Mouse (Mus musculus): ENCODE data around the gene Pex14. TPM values are rescaled to one million over a fixed set of nuclear protein-coding genes. Genes with fewer than 3 reads are reported as not detected.
A peak's percentile ranks its signal among the peaks of the same experiment; 100 is the strongest.

The Pex14 gene
- polyA plus RNA-seq, 1 experiment from 2014 or later: 52.1 TPM

DNA sequence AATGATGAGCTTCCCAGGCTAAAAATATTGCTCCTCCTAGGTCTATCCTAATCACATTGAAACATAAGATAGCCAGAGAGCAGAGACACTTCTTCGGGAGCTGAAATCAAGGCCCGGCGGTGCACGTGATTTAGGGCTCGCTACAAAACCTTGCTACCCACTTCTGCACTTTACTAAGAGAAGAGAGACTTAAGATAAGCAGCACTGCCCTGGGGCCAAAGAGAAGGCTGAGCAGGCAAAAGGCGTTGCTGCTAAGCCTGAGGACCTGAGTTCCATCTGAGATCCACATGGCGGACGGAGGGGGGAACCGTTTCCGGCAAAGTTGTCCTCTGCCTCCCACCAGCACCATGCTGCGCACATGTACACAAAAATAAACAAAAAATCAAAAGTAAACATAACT, 1.1 kb downstream of the Pex14 start:
- Histone ChIP-seq H3K4me3 (replicated peaks) (peak overlapping the region; percentile 100), H3K27ac (no peak overlapping the region), H3K4me2 (replicated peaks) (peak overlapping the region; percentile 91), H3K9me3 (no peaks in the 10 kb centered on the region), H3K36me3 (no peaks in the 10 kb centered on the region), H3K27me3 (replicated peaks) (no peaks in the 10 kb centered on the region), H3K4me1 (replicated peaks) (peaks cover 13% of the 10 kb centered on the region), H3K9ac (peak overlapping the region; percentile 97)
- 14% methylated on average over 11 of the region's 11 CpGs for WGBS
- no peak for ATAC-seq

- Histone ChIP-seq H3K27me3 (replicated peaks) (no peaks in the 10 kb centered on the region), H3K4me1 (replicated peaks) (peaks cover 13% of the 10 kb centered on the region), H3K36me3 (peaks cover 1% of the 10 kb centered on the region; the same call in 1 of the 2 replicates), H3K4me3 (replicated peaks) (peak overlapping the region; percentile 100; the same call in 1 of the 2 replicates), H3K27ac (no peak overlapping the region), H3K9me3 (no peaks in the 10 kb centered on the region), H3K9ac (peak overlapping the region; percentile 97), H3K4me2 (replicated peaks) (peak overlapping the region; percentile 91)
- 84% methylated on average over 3 of the region's 3 CpGs for WGBS
- no peak for ATAC-seq
These were observed 1.7 kb downstream of the Pex14 start for GRCm38 (mm10) chr4:149097956-149098355.

DNA sequence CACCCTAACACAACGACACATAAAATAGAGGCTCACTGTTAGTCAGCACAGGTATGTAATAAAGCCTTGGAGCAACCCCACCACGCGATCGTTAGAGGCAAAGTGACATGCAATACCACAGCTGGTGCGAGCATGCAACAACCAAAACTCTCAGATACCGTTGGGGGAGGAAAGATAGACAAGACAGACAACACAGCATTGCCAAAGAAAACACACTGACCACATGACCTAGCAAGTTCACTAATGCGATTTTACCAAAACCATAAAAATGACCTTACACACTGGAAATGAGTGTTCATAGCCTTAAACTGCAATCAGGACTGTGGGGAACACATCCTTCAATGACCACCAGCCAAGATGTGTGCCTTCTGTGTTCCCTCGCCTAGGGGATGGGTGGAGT, 8.3 kb downstream of the Pex14 start:
- H3K36me3 ChIP-seq: peaks cover 3% of the 10 kb centered on the region; the same call in 1 of the 2 replicates
- 85% methylated on average over 8 of the region's 8 CpGs for WGBS
- no peaks in the 10 kb centered on the region for H3K9me3 ChIP-seq
- no peak for ATAC-seq
- H3K4me2 ChIP-seq (replicated peaks): no peak overlapping the region
- H3K4me1 ChIP-seq (replicated peaks): no peaks in the 10 kb centered on the region
- H3K27ac ChIP-seq: no peak overlapping the region
- H3K4me3 ChIP-seq (replicated peaks): no peak overlapping the region
- no peak overlapping the region for H3K9ac ChIP-seq
- H3K27me3 ChIP-seq (replicated peaks): no peaks in the 10 kb centered on the region

- H3K9ac ChIP-seq: no peak overlapping the region
- ATAC-seq: no peak
- H3K36me3 ChIP-seq: no peaks in the 10 kb centered on the region
- no peak overlapping the region for H3K4me3 ChIP-seq (replicated peaks)
- H3K4me1 ChIP-seq (replicated peaks): peaks cover 6% of the 10 kb centered on the region; the same call in 1 of the 2 replicates
- H3K27ac ChIP-seq: no peak overlapping the region
- no peaks in the 10 kb centered on the region for H3K27me3 ChIP-seq (replicated peaks)
- 74% methylated on average over 5 of the region's 5 CpGs for WGBS
- no peak overlapping the region for H3K4me2 ChIP-seq (replicated peaks)
- H3K9me3 ChIP-seq: no peaks in the 10 kb centered on the region
These were observed 14.3 kb downstream of the Pex14 start for GRCm38 (mm10) chr4:149085381-149085780.

GRCm38 (mm10) chr4:149081528-149081927, 18.1 kb downstream of the Pex14 start:
- Histone ChIP-seq H3K36me3 (no peaks in the 10 kb centered on the region), H3K9ac (no peak overlapping the region), H3K27me3 (replicated peaks) (no peaks in the 10 kb centered on the region), H3K9me3 (no peaks in the 10 kb centered on the region), H3K4me1 (replicated peaks) (peaks cover 8% of the 10 kb centered on the region; the same call in 1 of the 2 replicates), H3K27ac (no peak overlapping the region), H3K4me2 (replicated peaks) (no peak overlapping the region), H3K4me3 (replicated peaks) (no peak overlapping the region)
- 69% methylated on average over 17 of the region's 17 CpGs for WGBS
- ATAC-seq: peak; percentile 69

DNA sequence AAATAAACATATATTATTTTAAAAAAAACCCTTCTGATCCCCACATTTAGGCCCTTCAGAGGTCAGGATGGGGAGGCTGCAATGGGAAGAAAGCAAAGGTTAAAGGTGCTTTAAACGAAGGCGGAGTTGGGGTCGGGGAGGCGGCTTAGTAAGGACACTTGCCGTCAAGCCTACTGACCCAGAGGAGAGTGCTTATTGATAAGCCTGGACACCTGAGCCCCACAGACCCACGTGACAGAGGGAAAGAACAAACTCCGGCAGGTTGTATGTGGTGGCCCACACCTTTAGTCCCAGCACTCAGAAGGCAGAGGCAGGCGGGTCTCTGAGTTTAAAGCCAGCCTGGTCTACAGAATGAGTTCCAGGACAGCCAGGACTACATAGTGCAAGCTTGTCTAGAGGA, 19.6 kb downstream of the Pex14 start:
- Histone ChIP-seq H3K27me3 (replicated peaks) (no peaks in the 10 kb centered on the region), H3K4me3 (replicated peaks) (no peak overlapping the region), H3K4me2 (replicated peaks) (no peak overlapping the region), H3K4me1 (replicated peaks) (peaks cover 15% of the 10 kb centered on the region; the same call in 1 of the 2 replicates), H3K36me3 (no peaks in the 10 kb centered on the region), H3K9me3 (no peaks in the 10 kb centered on the region), H3K27ac (no peak overlapping the region), H3K9ac (no peak overlapping the region)
- ATAC-seq: no peak
- WGBS: 87% methylated on average over 8 of the region's 8 CpGs

DNA sequence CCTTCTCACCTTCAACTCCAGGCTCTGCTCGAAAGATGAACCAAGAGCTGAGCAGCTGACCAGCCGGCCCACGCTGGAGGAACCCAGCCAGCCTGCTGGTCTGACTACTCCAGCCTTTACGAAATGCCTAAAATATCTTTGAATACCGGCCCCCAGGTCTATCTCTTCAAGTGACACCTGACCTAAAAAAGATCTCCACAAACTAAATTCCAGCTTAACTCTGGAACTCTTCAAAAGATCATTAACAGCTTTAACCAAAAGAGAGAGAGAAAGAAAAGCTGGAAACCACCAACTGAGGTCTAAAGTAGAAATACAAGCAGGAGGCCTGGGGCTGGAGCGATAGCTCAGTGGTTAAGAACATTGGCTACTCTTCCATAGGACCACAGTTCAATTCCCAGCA, 20.0 kb downstream of the Pex14 start:
- no peaks in the 10 kb centered on the region for H3K9me3 ChIP-seq
- no peak overlapping the region for H3K4me3 ChIP-seq (replicated peaks)
- ATAC-seq: no peak
- 0 out of 2 replicates have a peak, but pooled peaks cover 4% of the 10 kb centered on the region for H3K36me3 ChIP-seq
- no peaks in the 10 kb centered on the region for H3K27me3 ChIP-seq (replicated peaks)
- peaks cover 15% of the 10 kb centered on the region; the same call in 1 of the 2 replicates for H3K4me1 ChIP-seq (replicated peaks)
- H3K4me2 ChIP-seq (replicated peaks): no peak overlapping the region
- H3K27ac ChIP-seq: no peak overlapping the region
- 79% methylated on average over 6 of the region's 6 CpGs for WGBS
- no peak overlapping the region for H3K9ac ChIP-seq

DNA sequence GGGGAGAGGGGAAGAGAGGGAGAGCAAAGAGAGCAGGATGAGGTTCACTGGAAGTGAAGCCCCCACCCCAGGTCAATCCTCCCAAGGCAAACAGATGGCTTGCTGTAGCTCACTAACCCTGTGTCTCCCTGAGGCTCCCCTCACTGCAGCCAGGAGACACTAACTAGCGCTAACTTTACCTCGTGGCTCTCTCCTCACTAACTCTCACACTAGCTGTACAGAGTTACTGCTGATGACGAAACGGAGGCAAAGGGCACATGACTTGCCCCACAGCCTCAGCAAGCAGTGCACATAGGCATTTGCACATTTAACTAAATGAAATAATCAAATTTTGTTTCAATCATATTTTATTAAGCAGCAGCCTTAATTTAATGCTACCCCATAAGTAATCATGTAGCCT, 21.4 kb downstream of the Pex14 start:
- WGBS: 40% methylated on average over 4 of the region's 4 CpGs
- Histone ChIP-seq H3K4me1 (replicated peaks) (peaks cover 15% of the 10 kb centered on the region; the same call in 1 of the 2 replicates), H3K36me3 (0 out of 2 replicates have a peak, but pooled peaks cover 7% of the 10 kb centered on the region), H3K27me3 (replicated peaks) (no peaks in the 10 kb centered on the region), H3K27ac (no peak overlapping the region), H3K4me3 (replicated peaks) (no peak overlapping the region), H3K9ac (no peak overlapping the region), H3K9me3 (no peaks in the 10 kb centered on the region), H3K4me2 (replicated peaks) (no peak overlapping the region)
- no peak for ATAC-seq

DNA sequence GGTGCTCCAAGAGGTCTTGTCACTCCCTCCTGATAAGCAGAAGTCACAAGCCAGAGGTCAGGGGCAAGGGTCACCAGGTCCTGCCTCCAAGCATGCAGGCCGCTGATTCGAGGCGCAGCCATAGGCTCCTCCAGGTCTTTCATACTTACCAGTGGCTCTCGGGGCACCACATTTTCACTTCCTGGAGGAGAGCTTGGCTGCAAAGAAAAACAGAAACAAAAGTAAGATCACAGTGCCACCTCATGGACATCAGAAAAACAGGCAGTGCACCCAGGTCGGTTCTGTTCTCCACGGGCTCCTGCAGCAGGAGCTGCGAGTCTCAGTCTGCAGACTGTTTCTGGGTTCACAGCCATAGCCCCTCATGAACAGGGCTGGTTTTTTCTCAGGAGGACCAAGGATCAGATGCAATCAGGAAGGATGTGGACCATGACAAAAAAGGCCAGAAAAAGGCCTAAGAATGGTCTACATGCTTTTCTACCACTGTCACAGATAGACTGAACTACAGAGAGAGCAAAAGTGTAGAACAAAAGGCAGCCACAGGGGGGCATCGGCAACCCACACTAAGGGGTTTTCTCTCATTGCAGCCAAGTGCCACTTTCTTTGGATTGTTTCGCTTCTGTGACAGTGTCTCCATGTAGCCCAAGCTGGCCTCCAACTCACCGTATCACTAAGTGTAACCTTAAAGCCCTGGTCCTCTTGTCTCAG, 23.7 kb downstream of the Pex14 start:
- Histone ChIP-seq H3K36me3 (peaks cover 16% of the 10 kb centered on the region; the same call in 1 of the 2 replicates), H3K4me2 (replicated peaks) (no peak overlapping the region), H3K27ac (no peak overlapping the region), H3K27me3 (replicated peaks) (no peaks in the 10 kb centered on the region), H3K9ac (no peak overlapping the region), H3K4me3 (replicated peaks) (no peak overlapping the region), H3K9me3 (no peaks in the 10 kb centered on the region), H3K4me1 (replicated peaks) (0 out of 2 replicates have a peak, but pooled peaks cover 10% of the 10 kb centered on the region)
- ATAC-seq: peak; percentile 85
- 29% methylated on average over 10 of the region's 10 CpGs for WGBS

- Histone ChIP-seq H3K9ac (no peak overlapping the region), H3K27ac (no peak overlapping the region), H3K36me3 (peaks cover 16% of the 10 kb centered on the region; the same call in 1 of the 2 replicates), H3K4me3 (replicated peaks) (no peak overlapping the region), H3K4me2 (replicated peaks) (no peak overlapping the region), H3K27me3 (replicated peaks) (no peaks in the 10 kb centered on the region), H3K4me1 (replicated peaks) (0 out of 2 replicates have a peak, but pooled peaks cover 10% of the 10 kb centered on the region), H3K9me3 (no peaks in the 10 kb centered on the region)
- no peak for ATAC-seq
- 94% methylated on average over 13 of the region's 13 CpGs for WGBS
These were observed 24.6 kb downstream of the Pex14 start for GRCm38 (mm10) chr4:149075073-149075472.

- Histone ChIP-seq H3K4me2 (replicated peaks) (no peak overlapping the region), H3K27ac (no peak overlapping the region), H3K36me3 (peaks cover 1% of the 10 kb centered on the region; the same call in 1 of the 2 replicates), H3K9ac (no peak overlapping the region), H3K9me3 (no peaks in the 10 kb centered on the region), H3K4me1 (replicated peaks) (peaks cover 23% of the 10 kb centered on the region), H3K27me3 (replicated peaks) (no peaks in the 10 kb centered on the region), H3K4me3 (replicated peaks) (no peak overlapping the region)
- ATAC-seq: no peak
- WGBS: 79% methylated on average over 22 of the region's 22 CpGs
These were observed 32.8 kb downstream of the Pex14 start for GRCm38 (mm10) chr4:149066672-149067551.
